Mouse (Mus musculus): ENCODE measurements at regions not wholly inside any gene's neighbourhood (a gene's known extent, or its start where the extent isn't known, plus 50 kb on each side); places are given as distances from the start of the nearest gene placed in this dataset.

DNA sequence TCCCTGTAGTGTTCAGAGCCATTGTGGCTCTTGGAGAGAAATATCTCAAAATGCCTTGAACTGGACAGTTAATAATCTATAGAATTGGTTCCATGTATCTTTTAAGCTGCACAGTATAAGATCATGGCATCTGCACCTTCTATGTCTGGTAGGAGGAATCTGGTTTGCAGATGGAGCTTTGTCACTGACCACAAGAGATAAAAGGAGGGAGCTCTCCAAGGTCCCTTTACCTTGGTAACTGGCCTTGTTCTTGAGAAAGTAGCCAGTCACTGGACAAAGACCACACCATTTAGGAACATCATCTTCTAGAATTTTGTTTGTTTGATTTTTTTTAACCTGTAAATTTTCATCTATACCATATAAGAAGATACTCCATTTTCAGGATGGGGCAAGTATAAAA, 52.5 kb upstream of the Plcb4 start:
- DNase-seq (ENCODE audit: low spot score): no peak

Measured in layer of hippocampus, adult 9-10 months (tissue).